Mouse (Mus musculus) erythroblast, embryonic 14.5 days (primary cell): ENCODE results near the gene Sacm1l. TPM values are rescaled to one million over a fixed set of nuclear protein-coding genes. Genes with fewer than 3 reads are reported as not detected.

ENCODE experiments used
- H3K27me3 ChIP-seq: 2 replicates; pipeline ENCODE4 v1.6.1; 2012; ENCODE audit warnings: inconsistent platforms; ENCODE audit not compliant: control insufficient read depth
- H3K36me3 ChIP-seq: 2 replicates; pipeline ENCODE4 v1.6.1; 2012; ENCODE audit warnings: mild to moderate bottlenecking, inconsistent platforms; ENCODE audit not compliant: control insufficient read depth
- H3K4me1 ChIP-seq: 2 replicates; pipeline ENCODE4 v1.6.1; 2012; ENCODE audit warnings: inconsistent platforms; ENCODE audit not compliant: control insufficient read depth
- H3K4me3 ChIP-seq: replicated peaks from 2 replicates; pipeline ENCODE3; 2012; ENCODE audit warnings: moderate library complexity, mild to moderate bottlenecking, inconsistent platforms
- H3K9me3 ChIP-seq: 2 replicates; pipeline ENCODE4 v1.6.1; 2012; ENCODE audit warnings: low read length, inconsistent platforms, mixed read lengths; ENCODE audit not compliant: control insufficient read depth
- GATA1 ChIP-seq: IDR thresholded peaks from 2 replicates; pipeline ENCODE4 v1.6.1; 2012; ENCODE audit warnings: low read length, inconsistent platforms, mixed read lengths
- TAL1 ChIP-seq: IDR thresholded peaks from 3 replicates; pipeline ENCODE4 v1.6.1; 2012; ENCODE audit warnings: low read length, inconsistent platforms, mixed read lengths
- polyA plus RNA-seq: library from polyadenylated mRNA; stranded (reverse); fragments of >175 nt; gene quantifications from 2 replicates; pipeline ENCODE4 v1.2.3, GENCODE M21; 2012

Gene Sacm1l
- polyA plus RNA-seq, 1 experiment, result 0.07 TPM

- no peak overlapping the region for H3K4me3 ChIP-seq
- TF ChIP-seq GATA1 (no peak), TAL1 (no peak)
- H3K27me3 ChIP-seq, result no peaks in the 10 kb centered on the region
- H3K4me1 ChIP-seq, result peaks cover 3% of the 10 kb centered on the region; the same call in 1 of the 2 replicates
- H3K9me3 ChIP-seq, result no peaks in the 10 kb centered on the region
- H3K36me3 ChIP-seq, result peaks cover 88% of the 10 kb centered on the region
Observed at GRCm38 (mm10) chr9:123506270-123507146, 23.1 kb upstream of the Sacm1l start.

GRCm38 (mm10) chr9:123507380-123507779 is 22.2 kb upstream of the Sacm1l start:
- H3K27me3 ChIP-seq, result no peaks in the 10 kb centered on the region
- peaks cover 89% of the 10 kb centered on the region for H3K36me3 ChIP-seq
- H3K9me3 ChIP-seq, result no peaks in the 10 kb centered on the region
- peaks cover 3% of the 10 kb centered on the region; the same call in 1 of the 2 replicates for H3K4me1 ChIP-seq
- TF ChIP-seq TAL1 (no peak), GATA1 (no peak)
- no peak overlapping the region for H3K4me3 ChIP-seq

DNA sequence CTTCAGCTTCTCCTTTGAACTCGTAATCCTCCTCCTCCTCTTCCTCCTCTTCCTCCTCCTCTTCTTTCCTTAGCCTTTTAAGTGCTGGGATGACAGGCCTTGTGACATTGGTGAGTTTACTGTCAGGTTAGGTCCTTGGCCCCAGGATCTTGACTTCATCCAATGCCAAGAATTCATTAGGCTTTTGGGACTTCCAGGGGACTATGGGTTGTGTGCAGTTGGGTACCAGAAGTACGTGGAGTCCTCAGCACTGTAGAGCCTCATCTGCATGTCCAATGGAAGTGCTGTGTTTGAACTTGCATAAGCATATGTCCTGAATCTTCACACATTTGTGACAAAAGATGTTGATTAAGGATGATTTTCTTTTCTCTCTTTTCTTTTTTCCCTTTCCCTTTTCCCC is 20.6 kb upstream of the Sacm1l start:
- H3K27me3 ChIP-seq, result no peaks in the 10 kb centered on the region
- H3K4me3 ChIP-seq, result no peak overlapping the region
- peaks cover 3% of the 10 kb centered on the region; the same call in 1 of the 2 replicates for H3K4me1 ChIP-seq
- H3K9me3 ChIP-seq, result no peaks in the 10 kb centered on the region
- TF ChIP-seq TAL1, result no peak
- no peak for TF ChIP-seq GATA1
- peaks cover 89% of the 10 kb centered on the region for H3K36me3 ChIP-seq

DNA sequence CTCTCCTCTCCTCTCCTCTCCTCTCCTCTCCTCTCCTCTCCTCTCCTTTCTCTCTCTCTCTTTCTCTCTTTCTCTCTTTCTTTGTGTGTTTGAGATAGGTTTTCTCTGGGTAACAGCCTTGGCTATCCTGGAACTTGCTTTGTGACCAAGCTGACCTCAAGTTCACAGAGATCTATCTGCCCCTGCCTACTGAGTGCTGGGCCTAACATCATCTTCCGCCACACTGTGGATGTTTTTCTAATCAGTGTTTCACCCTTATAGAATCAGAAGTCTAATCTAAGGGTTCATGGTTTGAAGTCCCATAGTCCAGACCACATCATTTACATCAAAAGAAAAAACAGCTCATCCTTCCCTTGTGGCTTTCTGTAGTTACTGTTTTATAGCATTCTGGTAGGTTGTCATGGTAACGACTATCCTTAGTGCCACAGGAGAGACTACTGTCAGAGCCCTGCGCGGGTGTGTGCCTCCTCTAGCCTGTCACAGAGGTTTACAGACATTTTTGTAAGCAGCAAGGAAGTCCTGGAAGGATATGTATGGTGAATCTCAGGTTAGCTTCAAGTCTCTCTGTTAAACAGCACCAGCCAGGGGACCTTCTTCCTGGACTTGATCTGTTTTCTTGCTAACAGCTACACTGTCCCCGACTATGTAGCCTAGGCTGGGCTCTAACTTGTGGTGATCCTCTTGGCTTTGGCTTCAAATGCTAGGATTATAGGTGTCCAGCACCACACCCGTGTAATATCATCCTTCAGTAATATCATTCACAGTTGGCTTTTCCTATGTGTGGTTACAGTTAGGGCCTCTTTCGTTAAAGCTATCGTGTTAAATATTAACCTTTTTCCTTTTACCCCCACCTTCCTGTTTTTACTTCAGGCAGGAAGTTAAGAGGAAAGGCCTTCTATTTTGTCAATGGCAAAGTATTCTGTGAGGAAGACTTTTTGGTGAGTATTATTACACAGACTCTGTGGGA is 19.6 kb upstream of the Sacm1l start:
- H3K4me3 ChIP-seq, result no peak overlapping the region
- peaks cover 3% of the 10 kb centered on the region; the same call in 1 of the 2 replicates for H3K4me1 ChIP-seq
- H3K36me3 ChIP-seq, result peaks cover 86% of the 10 kb centered on the region
- H3K9me3 ChIP-seq, result no peaks in the 10 kb centered on the region
- no peaks in the 10 kb centered on the region for H3K27me3 ChIP-seq
- no peak for TF ChIP-seq GATA1
- no peak for TF ChIP-seq TAL1

DNA sequence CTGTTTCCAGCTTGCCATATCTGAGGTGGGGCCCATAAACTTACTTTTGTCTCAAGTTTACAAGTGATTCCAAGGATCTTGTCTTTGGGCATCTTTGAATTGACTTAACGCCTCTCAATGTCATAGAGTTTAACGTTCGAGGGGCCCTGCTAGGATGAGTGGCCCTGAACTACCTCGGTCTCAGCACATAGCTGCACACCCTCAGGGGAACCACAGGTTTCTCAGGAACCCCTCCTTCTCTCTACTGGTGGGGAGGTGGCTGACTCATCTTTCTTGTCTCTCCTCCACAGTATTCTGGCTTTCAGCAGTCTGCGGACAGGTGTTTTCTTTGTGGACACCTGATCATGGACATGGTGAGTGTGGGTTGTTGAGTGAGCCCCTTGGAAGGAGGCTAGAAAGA is 18.6 kb upstream of the Sacm1l start:
- no peaks in the 10 kb centered on the region for H3K9me3 ChIP-seq
- H3K4me3 ChIP-seq, result no peak overlapping the region
- no peaks in the 10 kb centered on the region for H3K4me1 ChIP-seq
- TF ChIP-seq TAL1, result no peak
- TF ChIP-seq GATA1, result no peak
- no peaks in the 10 kb centered on the region for H3K27me3 ChIP-seq
- peaks cover 86% of the 10 kb centered on the region for H3K36me3 ChIP-seq

DNA sequence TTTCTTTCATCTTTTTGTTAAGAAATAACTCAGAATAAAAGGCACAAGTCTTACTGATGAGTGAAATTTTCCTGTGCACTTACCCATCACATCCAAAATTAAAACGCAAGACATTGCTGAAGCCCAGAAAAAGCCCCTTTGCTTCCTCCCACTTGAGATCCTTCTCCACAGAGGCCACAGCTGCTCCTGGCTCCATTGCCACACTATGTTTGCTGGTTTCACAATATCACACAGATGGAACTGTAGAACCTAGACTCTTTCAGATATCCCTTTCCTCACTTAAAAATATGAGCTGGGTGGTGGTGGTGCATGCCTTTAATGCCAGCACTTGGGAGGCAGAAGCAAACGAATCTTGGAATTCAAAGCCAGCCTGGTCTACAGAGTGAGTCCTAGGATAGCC is 17.1 kb upstream of the Sacm1l start:
- H3K9me3 ChIP-seq, result no peaks in the 10 kb centered on the region
- no peaks in the 10 kb centered on the region for H3K27me3 ChIP-seq
- peaks cover 90% of the 10 kb centered on the region for H3K36me3 ChIP-seq
- no peak overlapping the region for H3K4me3 ChIP-seq
- TF ChIP-seq GATA1 (no peak), TAL1 (no peak)
- no peaks in the 10 kb centered on the region for H3K4me1 ChIP-seq

DNA sequence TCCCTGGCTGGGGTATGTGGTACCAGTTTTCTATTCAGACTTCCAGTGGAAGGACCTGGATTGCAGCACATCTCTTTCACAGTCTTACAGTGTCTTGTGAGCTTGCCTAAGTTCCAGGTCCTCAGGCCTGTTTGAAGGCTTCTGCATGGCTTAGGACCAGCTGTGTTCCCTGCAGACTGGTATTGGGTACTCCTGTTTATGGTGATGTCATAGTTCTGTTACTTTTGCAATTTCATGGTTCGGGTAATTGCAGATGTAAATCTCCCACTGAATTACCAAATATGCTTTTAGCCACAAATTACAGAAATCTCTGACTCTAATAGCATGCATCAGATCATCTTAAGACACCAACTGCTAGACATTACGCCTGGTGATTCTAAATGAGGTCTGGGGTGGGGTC is 14.5 kb upstream of the Sacm1l start:
- Histone ChIP-seq H3K4me1 (no peaks in the 10 kb centered on the region; the same call in 1 of the 2 replicates), H3K4me3 (no peak overlapping the region), H3K9me3 (no peaks in the 10 kb centered on the region), H3K27me3 (no peaks in the 10 kb centered on the region), H3K36me3 (peaks cover 96% of the 10 kb centered on the region)
- TF ChIP-seq TAL1 (no peak), GATA1 (no peak)

DNA sequence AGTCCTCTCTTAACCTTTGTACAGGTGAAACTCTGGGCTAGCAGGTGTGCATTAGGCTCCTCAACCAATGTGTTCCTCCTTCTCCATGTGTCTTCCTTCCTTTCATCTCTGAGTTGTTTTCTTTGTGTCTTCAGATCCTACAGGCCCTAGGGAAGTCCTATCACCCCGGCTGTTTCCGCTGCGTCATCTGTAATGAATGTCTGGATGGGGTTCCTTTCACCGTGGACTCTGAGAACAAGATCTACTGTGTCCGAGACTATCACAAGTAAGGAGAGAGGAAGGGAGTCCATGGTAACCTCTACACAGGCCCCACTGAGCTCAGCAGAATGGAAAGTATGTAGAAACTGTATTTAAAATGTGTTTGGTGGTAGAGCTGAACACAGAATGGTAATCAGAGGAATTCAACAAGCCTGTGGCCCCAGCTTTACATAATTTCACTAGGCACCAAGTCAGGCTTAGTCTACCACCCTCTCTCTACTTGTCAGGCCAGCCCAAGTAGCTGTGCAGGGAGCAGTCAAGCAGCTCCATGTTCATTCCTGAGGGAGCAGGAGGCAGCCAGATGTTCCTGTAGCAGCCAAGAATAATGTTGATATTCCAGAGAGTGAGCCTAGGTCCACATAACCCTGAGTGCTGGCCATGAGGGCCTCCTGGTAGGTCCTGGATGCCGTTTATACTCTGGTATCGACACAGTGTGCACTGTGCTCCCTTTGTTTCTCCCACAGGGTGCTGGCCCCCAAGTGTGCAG is 12.7 kb upstream of the Sacm1l start:
- H3K9me3 ChIP-seq, result no peaks in the 10 kb centered on the region
- peaks cover 94% of the 10 kb centered on the region for H3K36me3 ChIP-seq

More for the DNA sequence above, 12.7 kb upstream of the Sacm1l start:
- Histone ChIP-seq H3K4me3 (no peak overlapping the region), H3K4me1 (peaks cover 3% of the 10 kb centered on the region), H3K27me3 (no peaks in the 10 kb centered on the region)
- TF ChIP-seq GATA1 (no peak), TAL1 (no peak)
